Comparison of ENCODE assay signal across 8 mouse cellular contexts in genomic region chr12:100887801-100888258, GRCm38 (mm10). TPM values are rescaled to one million over a fixed set of nuclear protein-coding genes. Genes with fewer than 3 reads are reported as not detected.
DNase-seq lines count a peak whose midpoint lies in the region; ATAC-seq lines count a peak whose summit lies in the region.
"Had no signal": no experiment of that assay in that cellular context is flagged by ENCODE, and none has a peak within 500 bp of the region (broad histone marks: within the 10 kb centered on the region; RNA-seq: fewer than 3 reads in every experiment).

No protein-coding gene starts in this region.

- no peak overlapping the region; the same call in 1 of the 2 replicates for H3K4me2 ChIP-seq in heart, embryonic 15.5 days
- H3K4me2 ChIP-seq: limb, embryonic 13.5 days had no signal

- H3K27me3 ChIP-seq in heart, embryonic 15.5 days, result no peaks in the 10 kb centered on the region

- peak; percentile 13 for DNase-seq in ovary, adult 18-20 months (ENCODE audit: low spot score)
- DNase-seq in ovary, postnatal 10 days (ENCODE audit: low spot score), result no peak
- peak; percentile 74 for DNase-seq in cerebellum, adult 9-11 months
- peak; percentile 67 to 81 for DNase-seq in left cerebral cortex, adult 18-20 months (ENCODE audit: low spot score in 2 of 2)
- peak; percentile 21 for DNase-seq in ovary, postnatal 36 days (ENCODE audit: low spot score)

- peak overlapping the region; percentile 25; the same call in 1 of the 2 replicates for H3K27ac ChIP-seq in heart, embryonic 15.5 days
- H3K27ac ChIP-seq: limb, embryonic 13.5 days had no signal

- H3K36me3 ChIP-seq in heart, embryonic 15.5 days, result no peaks in the 10 kb centered on the region
- H3K36me3 ChIP-seq: limb, embryonic 13.5 days had no signal

- H3K4me1 ChIP-seq in heart, embryonic 15.5 days (replicated peaks), result peaks cover 7% of the 10 kb centered on the region; the same call in 1 of the 2 replicates
- H3K4me1 ChIP-seq: limb, embryonic 13.5 days had no signal

- no peak overlapping the region for H3K9ac ChIP-seq in heart, embryonic 15.5 days
- H3K9ac ChIP-seq: limb, embryonic 13.5 days had no signal

- WGBS in heart, embryonic 15.5 days, result 31% methylated on average over 12 of the region's 12 CpGs

- H3K4me3 ChIP-seq in heart, embryonic 15.5 days, result no peak overlapping the region
- H3K4me3 ChIP-seq: limb, embryonic 13.5 days had no signal

- no peaks in the 10 kb centered on the region for H3K9me3 ChIP-seq in heart, embryonic 15.5 days (replicated peaks)
- H3K9me3 ChIP-seq: limb, embryonic 13.5 days had no signal

- no peak; the same call in 1 of the 2 replicates for ATAC-seq in heart, embryonic 15.5 days (replicated peaks; ENCODE audit: insufficient number of reproducible peaks, insufficient read depth, low FRiP score, low read depth)
- ATAC-seq in erythroblast, adult 5-6 weeks (replicated peaks; ENCODE audit: low FRiP score, poor library complexity, severe bottlenecking), result no peak

RNA-seq across cellular contexts. Expression of gene Gpr68, which starts 20.2 kb away (rescaled TPM):
- polyA plus RNA-seq in heart, embryonic 15.5 days (2015; fragmentation: Nextera tagmentation; extraction: Ambion mirVana), result 6.0 and 7.1 TPM in 2 replicates
- 10 to 100 TPM; 18.0 to 19.0 TPM for total RNA-seq in left cerebral cortex, adult 18-20 months (2021)
- total RNA-seq in erythroblast, adult 5-6 weeks (2015; ENCODE audit: low replicate concordance), result not detected in 2 replicates
- not detected in 2 replicates for total RNA-seq in erythroblast, adult 5-6 weeks (2017; ENCODE audit: low replicate concordance)

Comparison
In these comparisons a context has a peak if more than half of its experiments do, and no peak if none do; other contexts are left out.
1. RNA of gene Gpr68, which starts 20.2 kb away (total RNA-seq): 18.0 to 19.0 TPM in left cerebral cortex, adult 18-20 months; not detected in erythroblast, adult 5-6 weeks; every median in the first group is over 10 times any median in the second.